Mouse (Mus musculus): ENCODE data around the gene Tapbp.
"Not testable (repeated sequence)": the region's sequence is repeated elsewhere in the genome, so short reads cannot be mapped to it uniquely, and the experiment has no call there.

The Tapbp gene

DNA sequence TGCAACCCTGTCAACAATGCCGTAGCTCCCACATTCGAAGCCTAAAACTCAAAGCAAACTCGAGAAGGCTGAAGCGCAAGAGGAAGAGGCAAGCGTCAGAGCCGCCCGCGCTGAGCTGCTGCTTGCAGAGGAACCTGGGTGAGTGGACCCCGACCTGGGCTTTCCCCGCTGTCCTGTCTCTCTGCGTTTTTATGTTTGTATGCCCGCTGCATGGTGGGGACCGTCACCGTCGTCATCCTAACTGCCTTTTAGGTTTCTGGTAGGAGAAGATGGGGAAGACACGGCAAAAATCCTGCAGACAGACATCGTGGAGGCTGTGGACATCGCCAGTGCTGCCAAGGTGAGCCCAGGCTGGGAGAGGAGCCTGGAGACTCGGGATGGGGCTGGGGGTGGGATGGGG, 25.7 kb downstream of the Tapbp start:
- DNase-seq (ENCODE audit: low spot score in 2 of 2) = no peak

- no peak for DNase-seq (ENCODE audit: low spot score in 2 of 2)
These were observed 27.8 kb downstream of the Tapbp start for GRCm38 (mm10) chr17:33943454-33943853.

DNA sequence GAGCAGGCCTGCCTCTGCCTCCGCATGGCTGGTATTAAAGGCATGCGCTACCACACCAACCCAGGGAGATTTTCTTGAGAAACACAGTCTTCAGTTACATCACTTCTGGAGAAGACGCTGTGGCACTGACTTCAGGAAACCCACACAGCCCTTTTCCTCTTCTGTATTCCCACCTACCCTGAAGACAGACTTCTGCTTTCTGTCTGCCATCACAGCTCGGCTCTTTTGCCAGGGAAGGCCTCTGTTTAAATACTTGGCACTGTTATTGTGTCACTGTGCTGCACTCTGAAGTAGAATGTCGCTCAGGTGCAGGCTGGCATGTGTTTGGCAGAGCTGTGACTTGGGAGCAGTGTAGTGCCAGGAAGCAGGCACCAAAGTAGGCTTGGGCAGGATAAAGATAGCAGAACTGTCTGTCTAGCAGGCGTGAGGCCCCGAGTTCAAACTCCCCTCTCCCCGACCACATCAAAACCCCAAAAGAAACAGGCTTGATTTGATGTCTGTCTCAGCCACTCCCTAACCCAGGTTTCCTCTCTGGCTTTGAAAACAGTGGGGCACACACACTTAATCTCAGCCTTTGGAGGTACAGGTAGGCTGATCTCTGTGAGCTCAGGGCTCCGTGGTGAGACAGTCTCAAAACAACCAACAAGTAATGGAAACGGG, 31.9 kb downstream of the Tapbp start:
- DNase-seq (ENCODE audit: low spot score in 2 of 2) = no peak

GRCm38 (mm10) chr17:33948090-33948904, 32.6 kb downstream of the Tapbp start:
- DNase-seq (ENCODE audit: low spot score in 2 of 2) = no peak

- DNase-seq (ENCODE audit: low spot score in 2 of 2) = no peak
These were observed 33.3 kb downstream of the Tapbp start for GRCm38 (mm10) chr17:33948905-33949537.

- DNase-seq (ENCODE audit: low spot score in 2 of 2) = no peak
These were observed 34.5 kb downstream of the Tapbp start for GRCm38 (mm10) chr17:33950131-33950625.

- DNase-seq (ENCODE audit: low spot score in 2 of 2) = peak; percentile 74 to 76
These were observed 35.6 kb downstream of the Tapbp start, which contains the start of gene B3galt4 for GRCm38 (mm10) chr17:33951021-33951946. Gene B3galt4 (minus strand): TSS chr17:33951488.

- DNase-seq (ENCODE audit: low spot score in 2 of 2) = not testable (repeated sequence)
These were observed 36.3 kb downstream of the Tapbp start for GRCm38 (mm10) chr17:33952015-33952414.

GRCm38 (mm10) chr17:33952879-33953278, 37.2 kb downstream of the Tapbp start:
- no peak for DNase-seq (ENCODE audit: low spot score in 2 of 2)

GRCm38 (mm10) chr17:33953310-33953709, 37.6 kb downstream of the Tapbp start:
- DNase-seq (ENCODE audit: low spot score in 2 of 2) = no peak

DNA sequence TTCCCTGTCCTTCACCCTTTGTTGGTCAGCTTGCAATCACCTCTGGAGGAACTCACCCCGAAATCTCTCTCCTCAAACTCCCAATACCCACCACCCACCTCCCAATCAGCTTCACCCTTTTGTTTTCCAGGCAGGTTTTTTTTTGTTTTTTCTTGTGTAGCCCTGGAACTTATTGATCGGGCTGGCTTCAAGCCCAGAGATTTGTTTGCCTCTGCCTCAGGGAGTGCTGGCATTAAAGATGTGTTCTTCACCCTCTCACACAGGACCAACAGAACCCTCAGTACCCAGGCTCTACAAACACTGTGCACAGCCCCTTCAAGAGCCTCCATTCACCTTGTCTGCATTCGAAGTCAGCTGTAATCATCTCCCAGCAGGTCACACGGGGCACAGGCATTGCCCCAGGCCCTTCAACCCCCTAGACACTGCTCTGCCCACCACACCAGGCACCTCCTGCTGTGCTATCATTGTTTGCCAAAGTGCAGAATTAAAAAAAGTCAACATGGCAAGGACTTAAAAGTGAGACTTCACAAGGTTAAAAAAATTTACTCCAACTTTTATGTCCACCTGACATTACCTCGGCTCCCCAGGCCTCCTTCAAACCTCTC, 38.4 kb downstream of the Tapbp start:
- DNase-seq (ENCODE audit: low spot score in 2 of 2) = no peak

GRCm38 (mm10) chr17:33954646-33955554, 39.2 kb downstream of the Tapbp start:
- no peak for DNase-seq (ENCODE audit: low spot score in 2 of 2)

- DNase-seq (ENCODE audit: low spot score in 2 of 2) = peak; percentile 91 to 96
These were observed 40.0 kb downstream of the Tapbp start, which contains the start of the genes Vps52 and Rps18 for GRCm38 (mm10) chr17:33955555-33956214. Gene Vps52 (plus strand): TSS chr17:33955812. Gene Rps18 (minus strand): TSS chr17:33956001.

DNA sequence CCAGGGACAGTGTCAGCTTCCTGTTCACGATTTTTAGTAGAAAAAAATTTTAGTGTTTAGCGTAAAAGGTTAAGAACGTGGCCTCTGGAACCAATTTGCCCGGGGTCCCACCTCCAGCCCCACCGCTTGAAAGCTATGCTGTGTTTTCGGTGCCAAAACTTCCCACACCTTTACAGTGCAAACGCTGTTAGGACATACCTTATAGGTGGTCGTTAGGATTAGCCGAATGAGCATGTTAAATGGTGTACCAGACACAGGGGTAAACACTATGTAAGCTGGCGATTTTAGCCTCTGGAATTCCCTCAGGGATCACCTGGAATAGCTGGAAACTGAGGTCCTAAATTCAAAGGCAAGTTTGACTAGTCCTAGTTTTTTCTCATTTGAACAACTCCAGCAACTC, 40.6 kb downstream of the Tapbp start:
- DNase-seq (ENCODE audit: low spot score in 2 of 2) = no peak

DNA sequence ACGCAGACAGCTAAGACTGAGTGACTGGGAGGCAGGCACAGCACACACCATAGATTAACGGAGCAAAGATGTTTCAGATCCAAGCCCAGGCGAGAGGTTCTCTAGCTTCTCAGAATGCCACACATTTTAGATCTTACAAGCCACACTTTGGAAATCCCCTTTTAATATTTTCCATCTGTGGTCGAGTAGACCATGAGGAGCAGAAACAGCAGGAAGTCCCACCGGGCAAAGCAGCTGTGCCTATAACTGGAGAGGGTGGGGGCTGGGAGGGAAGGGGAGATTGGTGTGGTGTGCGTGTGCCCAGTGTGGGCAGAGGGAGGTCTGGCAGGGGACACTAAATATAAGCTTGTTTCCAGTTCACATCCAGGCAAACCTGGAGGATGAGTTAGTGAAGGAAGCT, 41.8 kb downstream of the Tapbp start:
- no peak for DNase-seq (ENCODE audit: low spot score in 2 of 2)

GRCm38 (mm10) chr17:33958451-33958850, 42.8 kb downstream of the Tapbp start:
- DNase-seq (ENCODE audit: low spot score in 2 of 2) = no peak

DNA sequence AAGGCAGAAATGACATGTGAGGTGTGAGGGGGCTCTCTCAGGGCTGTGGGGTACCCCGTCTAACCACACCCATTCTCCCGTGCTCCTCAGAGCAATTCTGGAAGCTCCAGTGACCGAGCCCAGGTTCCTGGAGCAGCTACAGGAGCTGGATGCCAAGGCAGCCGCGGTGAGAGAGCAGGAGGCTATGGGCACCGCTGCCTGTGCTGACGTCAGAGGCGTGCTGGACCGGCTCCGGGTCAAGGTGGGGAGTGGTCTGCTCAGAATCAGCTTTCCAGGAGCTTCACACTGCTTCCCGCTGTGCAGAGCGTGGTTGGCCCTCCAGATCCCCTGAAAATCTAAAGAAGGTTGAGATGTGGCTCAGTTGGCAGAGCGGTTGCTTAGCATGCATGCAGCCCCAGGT, 43.4 kb downstream of the Tapbp start:
- DNase-seq (ENCODE audit: low spot score in 2 of 2) = no peak

DNA sequence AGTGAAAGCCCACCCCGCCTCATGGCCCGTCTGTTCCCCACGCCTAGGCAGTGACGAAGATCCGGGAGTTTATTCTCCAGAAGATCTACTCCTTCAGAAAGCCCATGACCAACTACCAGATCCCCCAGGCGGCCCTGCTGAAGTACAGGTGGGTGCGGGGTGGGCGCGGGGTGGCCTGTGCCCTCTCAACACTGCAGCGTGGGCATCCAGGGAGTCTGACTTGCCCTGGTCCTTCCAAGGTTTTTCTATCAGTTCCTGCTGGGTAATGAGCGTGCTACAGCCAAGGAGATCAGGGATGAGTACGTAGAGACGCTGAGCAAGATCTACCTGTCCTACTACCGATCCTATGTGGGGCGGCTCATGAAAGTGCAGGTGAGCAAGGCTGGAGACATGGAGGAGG, 44.2 kb downstream of the Tapbp start:
- no peak for DNase-seq (ENCODE audit: low spot score in 2 of 2)

- DNase-seq (ENCODE audit: low spot score in 2 of 2) = no peak
These were observed 47.2 kb downstream of the Tapbp start for GRCm38 (mm10) chr17:33962876-33963275.

Measured in right cerebral cortex, postnatal 36 days (tissue).